Mouse (Mus musculus) CH12.LX (cell line): ENCODE measurements around the gene Ank3.

Experiments used
- CTCF ChIP-seq, 2 experiments: IDR thresholded peaks in 1 of 2; conservative IDR thresholded peaks in 1 of 2; 2 replicates each; pipeline ENCODE4 v1.5.1; 2011 to 2012; ENCODE audit warnings: low read depth in 2 of 2, low read length in 2 of 2, improper control_type of control experiment in 1 of 2, inconsistent platforms in 1 of 2, mild to moderate bottlenecking in 1 of 2, moderate library complexity in 1 of 2
- MAX ChIP-seq: IDR thresholded peaks from 2 replicates; pipeline ENCODE4 v1.6.1; 2011; ENCODE audit warnings: low read length, improper control_type of control experiment
- NRF1 ChIP-seq: IDR thresholded peaks from 2 replicates; pipeline ENCODE4 v1.6.1; 2014; ENCODE audit warnings: low read depth, mild to moderate bottlenecking, inconsistent platforms, low read length, improper control_type of control experiment, moderate library complexity
- POLR2A ChIP-seq: IDR thresholded peaks from 2 replicates; pipeline ENCODE4 v1.6.1; 2011; ENCODE audit warnings: low read depth, mild to moderate bottlenecking, improper control_type of control experiment, low read length

- TF ChIP-seq MAX (no peak), POLR2A (no peak), NRF1 (no peak), CTCF (conservative IDR thresholded peaks at IDR 0.05 in 1 of 2, IDR thresholded peaks at IDR 0.05 in 1 of 2; ENCODE audit: low read depth in 2 of 2, low read length in 2 of 2) (no peak)
Measured at GRCm38 (mm10) chr10:69634891-69635290, 236.3 kb downstream of the Ank3 start.
